7 mouse cellular contexts compared by ENCODE assay signal in genomic region chr13:75752216-75752938, GRCm38 (mm10). TPM values are rescaled to one million over a fixed set of nuclear protein-coding genes. Genes with fewer than 3 reads are reported as not detected.
DNase-seq lines count a peak whose midpoint lies in the region; ATAC-seq and TF ChIP-seq lines count a peak whose summit lies in the region.

No protein-coding gene starts in this region.

- peak; percentile 35 for DNase-seq in right cerebral cortex, adult 18-20 months
- DNase-seq in right cerebral cortex, postnatal 25 days = no peak
- DNase-seq in cerebellum, adult 8-10 months = peak; percentile 48
- DNase-seq in layer of hippocampus, adult 2 months (ENCODE audit: low spot score in 2 of 2) = peak; percentile 21 to 36

- ATAC-seq in granulocyte monocyte progenitor cell, adult 5-6 weeks (replicated peaks; ENCODE audit: poor library complexity, severe bottlenecking) = peak; percentile 42; the same call in 1 of the 2 replicates
- ATAC-seq in megakaryocyte-erythroid progenitor cell, adult 5-6 weeks (replicated peaks; ENCODE audit: low FRiP score, low TSS enrichment, poor library complexity, severe bottlenecking) = peak; percentile 88
- ATAC-seq in CD4-positive, CD25-positive, alpha-beta regulatory T cell, adult 4 months = no peak

- no peak for TF ChIP-seq CTCF in layer of hippocampus, adult 2 months (conservative IDR thresholded peaks at IDR 0.05)

- no peak overlapping the region for H3K4me3 ChIP-seq in layer of hippocampus, adult 2 months

- no peak overlapping the region for H3K27ac ChIP-seq in layer of hippocampus, adult 2 months

RNA-seq across cellular contexts. Expression of gene Ell2, which starts 45.8 kb away (rescaled TPM):
- total RNA-seq in granulocyte monocyte progenitor cell, adult 5-6 weeks (2014; fragmentation: Nextera tagmentation) = 2.4 and 3.5 TPM in 2 replicates
- total RNA-seq in granulocyte monocyte progenitor cell, adult 5-6 weeks (2017) = 3.6 and 6.7 TPM in 2 replicates
- 10 to 100 TPM; 31.2 to 35.5 TPM for total RNA-seq in layer of hippocampus, adult 2 months (2021)
- total RNA-seq in megakaryocyte-erythroid progenitor cell, adult 5-6 weeks (2014; fragmentation: Nextera tagmentation) = 40.4 and 65.7 TPM in 2 replicates
- 61.8 and 63.9 TPM in 2 replicates for total RNA-seq in megakaryocyte-erythroid progenitor cell, adult 5-6 weeks (2017)
- polyA plus RNA-seq in CD4-positive, CD25-positive, alpha-beta regulatory T cell, adult 4 months (2017; shearing (Covaris generic)) = 1 to 10 TPM; 3.4 to 3.5 TPM

Comparison
In these comparisons a context has a peak if more than half of its experiments do, and no peak if none do; other contexts are left out.
1. RNA of gene Ell2, which starts 45.8 kb away (total RNA-seq): 40.4 to 65.7 TPM in megakaryocyte-erythroid progenitor cell, adult 5-6 weeks and 31.2 to 35.5 TPM in layer of hippocampus, adult 2 months; 2.4 to 6.7 TPM in granulocyte monocyte progenitor cell, adult 5-6 weeks; every median in the first group is over 4 times any median in the second.